Comparison of ENCODE assay signal across 31 mouse cellular contexts in genomic region chr9:96535431-96535830, GRCm38 (mm10). TPM values are rescaled to one million over a fixed set of nuclear protein-coding genes. Genes with fewer than 3 reads are reported as not detected.
DNase-seq lines count a peak whose midpoint lies in the region; ATAC-seq and TF ChIP-seq lines count a peak whose summit lies in the region.
"Had no signal": no experiment of that assay in that cellular context is flagged by ENCODE, and none has a peak within 500 bp of the region (broad histone marks: within the 10 kb centered on the region; RNA-seq: fewer than 3 reads in every experiment).

No protein-coding gene starts in this region.

- H3K36me3 ChIP-seq in lung, postnatal 0 days (ENCODE audit: insufficient read depth, low read length), result no peaks in the 10 kb centered on the region
- H3K36me3 ChIP-seq: embryonic facial prominence, embryonic 12.5 days; embryonic facial prominence, embryonic 15.5 days; forebrain, embryonic 12.5 days; intestine, embryonic 15.5 days had no signal

- H3K27me3 ChIP-seq in lung, postnatal 0 days (replicated peaks; ENCODE audit: insufficient read depth, low read length), result no peaks in the 10 kb centered on the region
- H3K27me3 ChIP-seq: CH12.LX; embryonic facial prominence, embryonic 12.5 days; embryonic facial prominence, embryonic 15.5 days; forebrain, embryonic 12.5 days; heart, embryonic 13.5 days; hindbrain, embryonic 13.5 days; intestine, embryonic 15.5 days; Patski had no signal

- H3K27ac ChIP-seq in bone marrow macrophage, adult 2 months (ENCODE audit: insufficient read depth, low read depth, low read length), result peak overlapping the region; percentile 47
- H3K27ac ChIP-seq in lung, postnatal 0 days (ENCODE audit: low read length), result no peak overlapping the region
- H3K27ac ChIP-seq: embryonic facial prominence, embryonic 12.5 days; embryonic facial prominence, embryonic 15.5 days; forebrain, embryonic 12.5 days; heart, embryonic 13.5 days; hindbrain, embryonic 10.5 days; hindbrain, embryonic 13.5 days; intestine, embryonic 15.5 days had no signal

- TF ChIP-seq CTCF in bone marrow macrophage, adult 2 months (IDR thresholded peaks at IDR 0.05; ENCODE audit: low read depth, low read length), result no peak
- TF ChIP-seq CTCF in lung, postnatal 0 days (IDR thresholded peaks at IDR 0.05), result no peak

- no peak overlapping the region for H3K9ac ChIP-seq in lung, postnatal 0 days (replicated peaks; ENCODE audit: low read depth)
- H3K9ac ChIP-seq: embryonic facial prominence, embryonic 12.5 days; embryonic facial prominence, embryonic 15.5 days; forebrain, embryonic 12.5 days; heart, embryonic 13.5 days; hindbrain, embryonic 13.5 days; intestine, embryonic 15.5 days had no signal

- TF ChIP-seq EP300 in lung, postnatal 0 days (IDR thresholded peaks at IDR 0.05), result no peak

- peaks cover 25% of the 10 kb centered on the region for H3K4me1 ChIP-seq in bone marrow macrophage, adult 2 months (ENCODE audit: control insufficient read depth, insufficient read depth, low read length)
- peaks cover 11% of the 10 kb centered on the region for H3K4me1 ChIP-seq in lung, postnatal 0 days (ENCODE audit: insufficient read depth, low read depth, low read length)

- no peaks in the 10 kb centered on the region for H3K9me3 ChIP-seq in lung, postnatal 0 days (ENCODE audit: low read length)
- H3K9me3 ChIP-seq: embryonic facial prominence, embryonic 12.5 days; embryonic facial prominence, embryonic 15.5 days; forebrain, embryonic 12.5 days; G1E; heart, embryonic 13.5 days; hindbrain, embryonic 10.5 days; hindbrain, embryonic 13.5 days; intestine, embryonic 15.5 days had no signal

- WGBS in lung, postnatal 0 days, result 83% methylated on average over 6 of the region's 6 CpGs

- no peak overlapping the region for H3K4me3 ChIP-seq in bone marrow macrophage, adult 2 months (ENCODE audit: insufficient read depth, low read length)
- H3K4me3 ChIP-seq in lung, postnatal 0 days (ENCODE audit: low read depth, low read length), result no peak overlapping the region
- H3K4me3 ChIP-seq: embryonic facial prominence, embryonic 12.5 days; embryonic facial prominence, embryonic 15.5 days; forebrain, embryonic 12.5 days; heart, embryonic 13.5 days; hindbrain, embryonic 10.5 days; hindbrain, embryonic 13.5 days; intestine, embryonic 15.5 days had no signal

- TF ChIP-seq POLR2A in bone marrow macrophage, adult 2 months (IDR thresholded peaks at IDR 0.05; ENCODE audit: borderline replicate concordance, low read depth, low read length), result no peak

- H3K4me2 ChIP-seq in lung, postnatal 0 days (replicated peaks; ENCODE audit: low read depth, low read length), result no peak overlapping the region
- H3K4me2 ChIP-seq: embryonic facial prominence, embryonic 12.5 days; embryonic facial prominence, embryonic 15.5 days; forebrain, embryonic 12.5 days; heart, embryonic 13.5 days; hindbrain, embryonic 13.5 days; intestine, embryonic 15.5 days had no signal

- DNase-seq in frontal cortex, postnatal 36 days (ENCODE audit: low spot score in 2 of 2), result no peak
- DNase-seq in neural tube, embryonic 10.5 days (ENCODE audit: extremely low spot score, low spot score), result no peak
- DNase-seq in cerebellum, adult 11 months, result no peak
- no peak for DNase-seq in lung, postnatal 0 days (ENCODE audit: low spot score)
- DNase-seq: adrenal gland, postnatal 10 days; adrenal gland, postnatal 36 days; B cell, adult 2 months; cerebellum, adult 11-12 months; cerebellum, adult 8-10 months; cerebellum, postnatal 36 days; gastrocnemius, postnatal 25 days; heart, adult 18-20 months; kidney, adult 11 months had no signal

- ATAC-seq in frontal cortex, adult (ENCODE audit: low TSS enrichment), result peak; percentile 20; the same call in 1 of the 2 replicates
- ATAC-seq in granulocyte monocyte progenitor cell, adult 5-6 weeks (replicated peaks; ENCODE audit: poor library complexity, severe bottlenecking), result peak; percentile 25; the same call in 1 of the 2 replicates
- ATAC-seq in megakaryocyte progenitor cell, adult 5-6 weeks (replicated peaks; ENCODE audit: poor library complexity), result peak; percentile 33; the same call in 1 of the 2 replicates
- no peak for ATAC-seq in lung, postnatal 0 days
- ATAC-seq: forebrain, embryonic 16.5 days; hindbrain, embryonic 16.5 days; intestine, embryonic 15.5 days; Patski had no signal

RNA-seq across cellular contexts. Expression of gene Gm28729, which starts 10.4 kb away (rescaled TPM):
- polyA plus RNA-seq in bone marrow macrophage, adult 2 months (2012; ENCODE audit: insufficient read depth, insufficient read length, missing spikeins), result not detected in 2 replicates
- not detected in 2 replicates for total RNA-seq in granulocyte monocyte progenitor cell, adult 5-6 weeks (2014; fragmentation: Nextera tagmentation)
- not detected in 2 replicates for total RNA-seq in granulocyte monocyte progenitor cell, adult 5-6 weeks (2017)
- not detected in 2 replicates for total RNA-seq in megakaryocyte progenitor cell, adult 5-6 weeks (2015)
- 0.24 TPM in 1 of 2 replicates, not detected in the other for total RNA-seq in megakaryocyte progenitor cell, adult 5-6 weeks (2017)
- 2.7 and 4.4 TPM in 2 replicates for polyA plus RNA-seq in lung, postnatal 0 days (2015; fragmentation: Nextera tagmentation; extraction: Ambion mirVana)
- total RNA-seq: adrenal gland, postnatal 36 days; CH12.LX; heart, adult 18-20 months; heart, postnatal 25 days had no signal
- polyA plus RNA-seq: embryonic facial prominence, embryonic 12.5 days; G1E; heart, embryonic 13.5 days; heart, embryonic 16.5 days; intestine, embryonic 15.5 days; Patski had no signal

RNA-seq across cellular contexts. Expression of gene Rnf7, which starts 57.0 kb away (rescaled TPM):
- 96.4 and 109 TPM in 2 replicates for polyA plus RNA-seq in bone marrow macrophage, adult 2 months (2012; ENCODE audit: insufficient read depth, insufficient read length, missing spikeins)
- 109 and 110 TPM in 2 replicates for total RNA-seq in granulocyte monocyte progenitor cell, adult 5-6 weeks (2014; fragmentation: Nextera tagmentation)
- 53.9 and 72.0 TPM in 2 replicates for total RNA-seq in granulocyte monocyte progenitor cell, adult 5-6 weeks (2017)
- 133 and 138 TPM in 2 replicates for total RNA-seq in megakaryocyte progenitor cell, adult 5-6 weeks (2015)
- total RNA-seq in megakaryocyte progenitor cell, adult 5-6 weeks (2017), result 52.0 and 52.2 TPM in 2 replicates
- polyA plus RNA-seq in lung, postnatal 0 days (2015; fragmentation: Nextera tagmentation; extraction: Ambion mirVana), result 160 and 168 TPM in 2 replicates
